Mouse (Mus musculus) spleen, adult 2 months (tissue): Measurements from ENCODE around the gene Gm11639.
A peak's percentile ranks its signal among the peaks of the same experiment; 100 is the strongest.

ENCODE experiments used
- CTCF ChIP-seq: fragments of 200-500 bp; IDR thresholded peaks from 2 replicates; pipeline ENCODE4 v1.5.1; 2011; ENCODE audit warnings: mild to moderate bottlenecking, inconsistent platforms; ENCODE audit not compliant: insufficient read depth, insufficient read length, insufficient replicate concordance; ENCODE audit errors: extremely low read depth
- POLR2A ChIP-seq: fragments of 200-500 bp; IDR thresholded peaks from 2 replicates; pipeline ENCODE4 v1.6.1; 2011; ENCODE audit warnings: low read depth, low read length, inconsistent platforms

DNA sequence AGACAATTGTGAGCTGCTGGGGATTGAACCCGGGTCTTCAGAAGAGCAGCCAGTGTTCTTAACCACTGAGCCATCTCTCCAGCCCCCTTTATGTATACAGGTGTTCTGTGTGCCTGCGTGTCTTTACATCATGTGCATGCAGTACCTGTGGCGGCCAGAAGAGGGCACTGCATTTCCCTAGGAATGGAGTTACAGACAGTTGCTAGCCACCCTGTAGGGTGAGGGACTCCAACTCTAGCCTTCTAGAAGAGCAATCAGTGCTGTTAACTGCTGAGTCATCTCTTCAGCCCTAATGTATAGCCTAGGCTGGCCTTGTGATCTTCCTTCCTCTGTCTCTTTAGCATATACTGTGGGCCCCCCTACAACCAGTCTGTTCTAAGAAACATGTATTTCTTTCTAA, 36.9 kb upstream of the Gm11639 start:
- peak; percentile 55; the same call in 1 of the 2 replicates for TF ChIP-seq CTCF
- TF ChIP-seq POLR2A = no peak
